Comparison of ENCODE assay signal across 27 mouse cellular contexts in the genomic region with DNA sequence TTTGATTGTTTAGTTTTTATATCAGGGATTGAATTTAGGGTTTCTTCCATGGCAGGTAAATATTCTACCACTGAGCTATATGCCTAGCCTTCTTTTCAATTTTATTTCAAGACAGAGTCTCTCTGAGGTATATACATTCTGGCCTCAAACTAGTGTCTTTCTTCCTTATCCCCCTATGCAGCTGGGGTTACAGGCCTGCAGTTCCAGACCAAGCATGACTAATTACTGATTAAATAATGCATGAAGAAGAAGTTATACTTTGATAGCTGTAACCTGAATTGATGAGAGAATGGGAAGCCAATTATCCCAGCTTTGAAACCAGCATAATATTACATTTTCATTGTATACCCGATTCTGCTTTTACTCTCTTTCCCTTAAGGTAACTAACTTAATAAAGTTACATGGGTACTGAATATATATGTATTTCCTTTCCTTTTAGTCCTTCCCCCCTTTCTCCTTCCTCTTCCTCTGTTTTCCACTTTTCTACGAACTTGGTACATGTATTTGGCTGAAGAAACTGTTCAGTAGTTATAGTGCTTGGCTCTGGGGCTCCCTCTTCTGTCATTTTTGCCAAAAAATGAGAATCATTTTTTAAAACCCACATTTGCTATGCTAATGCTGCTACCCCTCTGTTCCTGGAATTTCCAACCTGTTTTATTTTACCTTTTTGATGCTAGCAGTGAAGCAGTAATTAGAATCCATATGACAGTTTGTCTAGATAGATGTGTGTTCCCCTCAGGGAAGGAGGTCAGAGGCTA.
DNase-seq lines count a peak whose midpoint lies in the region; ATAC-seq and TF ChIP-seq lines count a peak whose summit lies in the region.
"Had no signal": no experiment of that assay in that cellular context is flagged by ENCODE, and none has a peak within 500 bp of the region (broad histone marks: within the 10 kb centered on the region; RNA-seq: fewer than 3 reads in every experiment).

No protein-coding gene starts in this region.

- no peaks in the 10 kb centered on the region for H3K4me1 ChIP-seq in hindbrain, postnatal 0 days (ENCODE audit: insufficient read depth, low read length)
- no peaks in the 10 kb centered on the region for H3K4me1 ChIP-seq in hindbrain, embryonic 11.5 days (replicated peaks; ENCODE audit: control insufficient read depth, insufficient read depth, low read length)
- no peaks in the 10 kb centered on the region for H3K4me1 ChIP-seq in midbrain, embryonic 14.5 days (ENCODE audit: control insufficient read depth, insufficient read depth, low read length)
- H3K4me1 ChIP-seq in midbrain, embryonic 16.5 days (ENCODE audit: control insufficient read depth, insufficient read depth, low read length): no peaks in the 10 kb centered on the region
- H3K4me1 ChIP-seq in forebrain, postnatal 0 days (ENCODE audit: insufficient read depth): no peaks in the 10 kb centered on the region
- H3K4me1 ChIP-seq: embryonic facial prominence, embryonic 13.5 days; limb, embryonic 13.5 days; megakaryocyte, embryonic 14.5 days; midbrain, embryonic 13.5 days had no signal

- no peaks in the 10 kb centered on the region for H3K9me3 ChIP-seq in hindbrain, postnatal 0 days (ENCODE audit: low read length)
- H3K9me3 ChIP-seq in hindbrain, embryonic 11.5 days (ENCODE audit: control insufficient read depth, low read length): no peaks in the 10 kb centered on the region
- H3K9me3 ChIP-seq in midbrain, embryonic 14.5 days (ENCODE audit: control insufficient read depth, low read length): no peaks in the 10 kb centered on the region
- peaks cover under 1% of the 10 kb centered on the region; the same call in 1 of the 2 replicates for H3K9me3 ChIP-seq in midbrain, embryonic 16.5 days (replicated peaks; ENCODE audit: control insufficient read depth, low read length, poor library complexity, severe bottlenecking)
- H3K9me3 ChIP-seq in forebrain, postnatal 0 days (ENCODE audit: low read length): no peaks in the 10 kb centered on the region
- H3K9me3 ChIP-seq: embryonic facial prominence, embryonic 13.5 days; hindbrain, embryonic 15.5 days; limb, embryonic 13.5 days; megakaryocyte, embryonic 14.5 days; midbrain, embryonic 13.5 days had no signal

- H3K4me3 ChIP-seq in hindbrain, postnatal 0 days (ENCODE audit: low read length): no peak overlapping the region
- no peak overlapping the region for H3K4me3 ChIP-seq in hindbrain, embryonic 11.5 days (ENCODE audit: low read depth, low read length)
- no peak overlapping the region for H3K4me3 ChIP-seq in midbrain, embryonic 14.5 days (replicated peaks; ENCODE audit: low read depth, low read length)
- no peak overlapping the region for H3K4me3 ChIP-seq in midbrain, embryonic 16.5 days (ENCODE audit: low read depth, low read length)
- H3K4me3 ChIP-seq in forebrain, postnatal 0 days (ENCODE audit: low read depth, low read length): no peak overlapping the region
- H3K4me3 ChIP-seq: embryonic facial prominence, embryonic 13.5 days; hindbrain, embryonic 15.5 days; limb, embryonic 13.5 days; megakaryocyte, embryonic 14.5 days; midbrain, embryonic 13.5 days had no signal

- peak; percentile 7 to 11 for DNase-seq in cerebellum, postnatal 10 days
- no peak for DNase-seq in cerebellum, postnatal 25 days
- peak; percentile 30 for DNase-seq in hindbrain, postnatal 0 days (ENCODE audit: low spot score)
- DNase-seq in hindbrain, embryonic 11.5 days (ENCODE audit: low spot score): no peak
- DNase-seq in midbrain, embryonic 14.5 days: peak; percentile 17
- peak; percentile 29 for DNase-seq in forebrain, postnatal 0 days
- DNase-seq in left cerebral cortex, postnatal 10 days (ENCODE audit: extremely low spot score in 1 of 2, low spot score in 2 of 2): no peak
- DNase-seq: adrenal gland, adult 8-10 months; gastrocnemius, postnatal 25 days; heart, adult 18-20 months; heart, postnatal 36 days; kidney, adult 18-20 months; kidney, postnatal 4 days; lung, postnatal 4 days; right cerebral cortex, postnatal 4 days; thymus, adult 18-20 months; thymus, postnatal 36 days had no signal

- WGBS in hindbrain, postnatal 0 days: 60% methylated on average over 2 of the region's 2 CpGs
- 70% methylated on average over 2 of the region's 2 CpGs for WGBS in hindbrain, embryonic 11.5 days
- WGBS in midbrain, embryonic 14.5 days: 81% methylated on average over 2 of the region's 2 CpGs
- WGBS in midbrain, embryonic 16.5 days: 67% methylated on average over 2 of the region's 2 CpGs
- WGBS in forebrain, postnatal 0 days: 61% methylated on average over 2 of the region's 2 CpGs

- intact Hi-C loops in left cerebral cortex, postnatal 10 days (cut with DNase I): no loop called here

- no peak overlapping the region for H3K4me2 ChIP-seq in hindbrain, postnatal 0 days (ENCODE audit: low read depth, low read length)
- no peak overlapping the region for H3K4me2 ChIP-seq in hindbrain, embryonic 11.5 days (replicated peaks; ENCODE audit: low read depth, low read length)
- H3K4me2 ChIP-seq in midbrain, embryonic 14.5 days (ENCODE audit: low read length): no peak overlapping the region
- no peak overlapping the region for H3K4me2 ChIP-seq in midbrain, embryonic 16.5 days (ENCODE audit: low read length)
- no peak overlapping the region for H3K4me2 ChIP-seq in forebrain, postnatal 0 days (ENCODE audit: low read depth)
- H3K4me2 ChIP-seq: embryonic facial prominence, embryonic 13.5 days; heart, embryonic 11.5 days; hindbrain, embryonic 15.5 days; limb, embryonic 13.5 days; liver, embryonic 11.5 days; midbrain, embryonic 13.5 days had no signal

- H3K27me3 ChIP-seq in hindbrain, postnatal 0 days (ENCODE audit: insufficient read depth, low read length): no peaks in the 10 kb centered on the region
- H3K27me3 ChIP-seq in hindbrain, embryonic 11.5 days (ENCODE audit: control insufficient read depth, insufficient read depth, low read length): no peaks in the 10 kb centered on the region
- no peaks in the 10 kb centered on the region for H3K27me3 ChIP-seq in midbrain, embryonic 14.5 days (ENCODE audit: control insufficient read depth, insufficient read depth, low read length)
- H3K27me3 ChIP-seq in midbrain, embryonic 16.5 days (ENCODE audit: control insufficient read depth, insufficient read depth, low read depth, low read length): no peaks in the 10 kb centered on the region
- no peaks in the 10 kb centered on the region for H3K27me3 ChIP-seq in forebrain, postnatal 0 days (ENCODE audit: insufficient read depth, low read length)
- H3K27me3 ChIP-seq: CH12.LX; embryonic facial prominence, embryonic 13.5 days; hindbrain, embryonic 15.5 days; limb, embryonic 13.5 days; megakaryocyte, embryonic 14.5 days; midbrain, embryonic 13.5 days had no signal

- no peak overlapping the region for H3K9ac ChIP-seq in hindbrain, postnatal 0 days (replicated peaks; ENCODE audit: low read length)
- no peak overlapping the region for H3K9ac ChIP-seq in hindbrain, embryonic 11.5 days (ENCODE audit: low read depth, low read length)
- H3K9ac ChIP-seq in midbrain, embryonic 14.5 days (replicated peaks; ENCODE audit: low read length): no peak overlapping the region
- H3K9ac ChIP-seq in midbrain, embryonic 16.5 days (ENCODE audit: low read depth, low read length): no peak overlapping the region
- no peak overlapping the region for H3K9ac ChIP-seq in forebrain, postnatal 0 days
- H3K9ac ChIP-seq: embryonic facial prominence, embryonic 13.5 days; hindbrain, embryonic 15.5 days; limb, embryonic 13.5 days; midbrain, embryonic 13.5 days had no signal

- H3K27ac ChIP-seq in hindbrain, postnatal 0 days: no peak overlapping the region
- H3K27ac ChIP-seq in hindbrain, embryonic 11.5 days (ENCODE audit: low read depth, low read length): no peak overlapping the region
- no peak overlapping the region for H3K27ac ChIP-seq in midbrain, embryonic 14.5 days (replicated peaks; ENCODE audit: low read depth, low read length)
- no peak overlapping the region for H3K27ac ChIP-seq in midbrain, embryonic 16.5 days (ENCODE audit: low read length)
- no peak overlapping the region for H3K27ac ChIP-seq in forebrain, postnatal 0 days (ENCODE audit: low read depth, low read length)
- H3K27ac ChIP-seq: embryonic facial prominence, embryonic 13.5 days; hindbrain, embryonic 15.5 days; limb, embryonic 13.5 days; midbrain, embryonic 13.5 days; stomach, postnatal 0 days had no signal

- no peak for ATAC-seq in hindbrain, postnatal 0 days
- no peak for ATAC-seq in hindbrain, embryonic 11.5 days (ENCODE audit: low FRiP score)
- ATAC-seq in midbrain, embryonic 14.5 days (ENCODE audit: low FRiP score, low TSS enrichment): no peak
- ATAC-seq in midbrain, embryonic 16.5 days: no peak
- no peak; the same call in 1 of the 2 replicates for ATAC-seq in forebrain, postnatal 0 days

- H3K36me3 ChIP-seq in hindbrain, postnatal 0 days (ENCODE audit: insufficient read depth, low read length): no peaks in the 10 kb centered on the region
- no peaks in the 10 kb centered on the region for H3K36me3 ChIP-seq in hindbrain, embryonic 11.5 days (ENCODE audit: control insufficient read depth, insufficient read depth, low read length)
- no peaks in the 10 kb centered on the region for H3K36me3 ChIP-seq in midbrain, embryonic 14.5 days (ENCODE audit: control insufficient read depth, insufficient read depth, low read length)
- no peaks in the 10 kb centered on the region for H3K36me3 ChIP-seq in midbrain, embryonic 16.5 days (ENCODE audit: control insufficient read depth, insufficient read depth, low read length)
- H3K36me3 ChIP-seq in forebrain, postnatal 0 days (ENCODE audit: insufficient read depth): no peaks in the 10 kb centered on the region
- H3K36me3 ChIP-seq: embryonic facial prominence, embryonic 13.5 days; hindbrain, embryonic 15.5 days; limb, embryonic 13.5 days; midbrain, embryonic 13.5 days had no signal

- TF ChIP-seq CTCF in hindbrain, postnatal 0 days (IDR thresholded peaks at IDR 0.05; ENCODE audit: low read depth): peak; percentile 34
- TF ChIP-seq CTCF in forebrain, postnatal 0 days (IDR thresholded peaks at IDR 0.05; ENCODE audit: low read depth): peak; percentile 49

Comparison
In these comparisons a context has a peak if more than half of its experiments do, and no peak if none do; other contexts are left out.
1. DNase-seq: peak in cerebellum, postnatal 10 days (2 of 2), hindbrain, postnatal 0 days (single experiment), midbrain, embryonic 14.5 days (single experiment) and forebrain, postnatal 0 days (single experiment); none in cerebellum, postnatal 25 days (0 of 2), hindbrain, embryonic 11.5 days (single experiment) and left cerebral cortex, postnatal 10 days (0 of 2).